Mouse (Mus musculus): ENCODE data around the gene Grk5. TPM values are rescaled to one million over a fixed set of nuclear protein-coding genes. Genes with fewer than 3 reads are reported as not detected.

The Grk5 gene
- polyA plus RNA-seq, 1 experiment from 2014 or later, result 3.6 TPM

Other genes starting within 250 kb of the Grk5 start
- gene Nanos1, start 133.8 kb upstream of the Grk5 start, polyA plus RNA-seq (2014; fragmentation: Nextera tagmentation; extraction: Ambion mirVana), result 1.5 and 1.8 TPM in 2 replicates
- gene Eif3a, start 99.1 kb upstream of the Grk5 start, polyA plus RNA-seq (2014; fragmentation: Nextera tagmentation; extraction: Ambion mirVana), result 186 and 189 TPM in 2 replicates
- 37.2 and 41.2 TPM in 2 replicates for gene Fam45a, start 78.2 kb upstream of the Grk5 start, polyA plus RNA-seq (2014; fragmentation: Nextera tagmentation; extraction: Ambion mirVana)
- 6.3 and 7.6 TPM in 2 replicates for gene Sfxn4, start 28.3 kb upstream of the Grk5 start, polyA plus RNA-seq (2014; fragmentation: Nextera tagmentation; extraction: Ambion mirVana)
- gene Prdx3, start 15.2 kb upstream of the Grk5 start, polyA plus RNA-seq (2014; fragmentation: Nextera tagmentation; extraction: Ambion mirVana), result 107 and 108 TPM in 2 replicates